Mouse (Mus musculus) adrenal gland, postnatal 10 days (tissue): ENCODE measurements around the gene Mcee. TPM values are rescaled to one million over a fixed set of nuclear protein-coding genes. Genes with fewer than 3 reads are reported as not detected.

Source experiments
- DNase-seq: peaks from one replicate; pipeline ENCODE4 v3.0.0; 2021; ENCODE audit warnings: mixed read lengths
- long read RNA-seq, 2 experiments: library from polyadenylated mRNA; stranded (forward); transcript quantifications; one replicate each; pipeline ENCODE4 v2.0.0; 2021
- total RNA-seq, 2 experiments: library from RNA; stranded (reverse); gene quantifications; 2 replicates each; pipeline ENCODE4 v1.2.3; 2021

Gene Mcee
- 100 to 1,000 TPM; 150 to 154 TPM for total RNA-seq
- long read RNA-seq, experiment 1, transcript Mcee-203 (3 exons, 532 nt), result minor isoform, 28 of 312 reads
- long read RNA-seq, experiment 1, transcript Mcee-201 (3 exons, 828 nt), result major isoform, 88 of 312 reads
- long read RNA-seq, experiment 1, transcript Mcee-204 (2 exons, 391 nt), result minor isoform, 20 of 312 reads
- long read RNA-seq, experiment 1, partial matches to known transcripts, result 162 of 312 reads
- long read RNA-seq, experiment 1, other reads (novel, unspliced or antisense), result 13 of 312 reads
- long read RNA-seq, experiment 2, transcript Mcee-203 (3 exons, 532 nt), result minor isoform, 28 of 388 reads
- long read RNA-seq, experiment 2, transcript Mcee-204 (2 exons, 391 nt), result minor isoform, 12 of 388 reads
- long read RNA-seq, experiment 2, transcript Mcee-201 (3 exons, 828 nt), result major isoform, 100 of 388 reads
- long read RNA-seq, experiment 2, partial matches to known transcripts, result 238 of 388 reads
- long read RNA-seq, experiment 2, other reads (novel, unspliced or antisense), result 8 of 388 reads

- peak; percentile 100 for DNase-seq
Observed at GRCm38 (mm10) chr7:64392122-64392818, at the start of gene Mcee, which contains the start of gene Mphosph10. Gene Mcee (plus strand): TSS chr7:64392607. Gene Mphosph10 (minus strand): TSS chr7:64392268.

GRCm38 (mm10) chr7:64347813-64348212, 44.6 kb upstream of the Mcee start:
- DNase-seq, result no peak

GRCm38 (mm10) chr7:64349147-64349861, 43.1 kb upstream of the Mcee start:
- peak; percentile 25 for DNase-seq

GRCm38 (mm10) chr7:64351087-64351486, 41.3 kb upstream of the Mcee start:
- DNase-seq, result peak; percentile 41

DNA sequence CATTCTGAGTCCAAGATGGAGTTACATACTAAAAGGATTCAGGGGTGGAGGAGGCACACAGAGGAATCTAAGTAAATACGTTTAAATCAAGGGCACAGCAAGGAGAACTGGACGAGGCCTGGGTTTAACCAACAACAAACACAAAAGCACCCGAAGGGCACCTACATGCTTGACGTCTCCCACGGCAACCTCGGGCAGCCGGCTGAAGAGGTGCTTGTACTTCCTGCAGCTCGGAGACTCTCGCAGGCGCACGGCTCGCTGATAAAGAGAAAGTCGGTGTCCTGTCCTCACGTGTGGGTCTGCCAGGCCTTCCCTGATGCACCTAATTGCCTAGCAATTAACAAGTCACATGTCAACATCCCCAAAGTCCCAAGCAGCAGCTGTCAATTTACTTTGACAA, 38.2 kb upstream of the Mcee start:
- no peak for DNase-seq

DNA sequence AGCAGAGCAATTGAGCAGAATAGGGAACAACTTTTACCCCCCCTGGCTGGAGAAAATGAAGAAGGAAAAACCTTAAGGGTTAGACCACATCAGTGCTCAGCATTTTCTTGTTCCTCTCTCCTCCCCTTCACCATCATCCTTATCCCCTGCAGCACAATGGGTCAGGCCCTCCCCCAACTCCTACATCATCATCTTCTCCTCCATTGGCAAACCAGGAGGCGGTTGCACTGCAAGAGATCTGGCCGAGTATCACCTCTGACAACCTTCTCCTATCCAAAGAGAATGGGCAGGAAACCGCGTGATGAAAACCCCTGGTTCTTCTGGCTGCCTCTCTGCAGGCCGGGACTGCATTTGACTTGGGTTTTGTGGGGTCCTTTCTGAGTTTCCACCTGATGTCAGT, 35.7 kb upstream of the Mcee start:
- DNase-seq, result no peak

DNA sequence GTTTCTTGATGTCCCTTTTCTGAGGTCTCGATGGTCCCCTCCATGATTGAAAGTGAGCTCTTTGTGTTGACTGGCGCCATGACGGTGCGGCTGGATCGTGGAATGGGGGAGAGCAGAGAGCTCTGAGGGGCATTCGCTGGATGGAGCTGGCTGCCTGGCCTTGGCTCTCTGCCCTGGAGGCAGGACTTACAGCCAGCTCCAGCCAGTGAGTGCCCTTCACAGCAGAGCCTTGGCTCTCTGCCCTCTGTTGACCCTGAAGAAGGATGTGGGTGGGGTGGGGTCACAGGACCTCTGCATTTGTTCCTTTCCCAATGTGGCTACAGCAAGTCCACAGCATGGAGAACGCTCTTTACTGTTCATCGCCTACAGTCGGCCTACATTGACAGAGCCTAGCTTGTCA, 35.0 kb upstream of the Mcee start:
- peak; percentile 84 for DNase-seq

GRCm38 (mm10) chr7:64358666-64359065, 33.7 kb upstream of the Mcee start:
- DNase-seq, result no peak

GRCm38 (mm10) chr7:64359943-64360585, 32.3 kb upstream of the Mcee start:
- DNase-seq, result no peak

DNA sequence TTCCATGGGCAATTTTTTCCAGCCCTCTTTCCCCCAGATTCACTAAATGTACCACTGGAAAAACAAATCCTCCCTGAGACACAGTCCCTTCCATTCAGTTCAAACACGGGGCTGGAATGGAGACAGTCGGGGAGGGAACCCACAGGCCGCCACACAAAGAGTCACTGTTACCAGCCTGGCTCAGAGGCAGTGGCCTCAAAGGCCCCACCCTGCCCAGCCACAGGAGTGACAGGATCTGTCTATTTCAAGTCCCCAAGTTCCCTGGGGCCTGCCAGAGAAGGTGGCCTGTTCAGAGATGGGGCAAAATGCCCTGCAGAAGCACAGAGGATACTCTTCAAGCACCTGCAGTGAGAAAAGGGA, 31.8 kb upstream of the Mcee start:
- DNase-seq, result no peak

GRCm38 (mm10) chr7:64365863-64366262, 26.5 kb upstream of the Mcee start:
- no peak for DNase-seq

- DNase-seq, result peak; percentile 52
Observed at GRCm38 (mm10) chr7:64369841-64370240, 22.6 kb upstream of the Mcee start.

DNA sequence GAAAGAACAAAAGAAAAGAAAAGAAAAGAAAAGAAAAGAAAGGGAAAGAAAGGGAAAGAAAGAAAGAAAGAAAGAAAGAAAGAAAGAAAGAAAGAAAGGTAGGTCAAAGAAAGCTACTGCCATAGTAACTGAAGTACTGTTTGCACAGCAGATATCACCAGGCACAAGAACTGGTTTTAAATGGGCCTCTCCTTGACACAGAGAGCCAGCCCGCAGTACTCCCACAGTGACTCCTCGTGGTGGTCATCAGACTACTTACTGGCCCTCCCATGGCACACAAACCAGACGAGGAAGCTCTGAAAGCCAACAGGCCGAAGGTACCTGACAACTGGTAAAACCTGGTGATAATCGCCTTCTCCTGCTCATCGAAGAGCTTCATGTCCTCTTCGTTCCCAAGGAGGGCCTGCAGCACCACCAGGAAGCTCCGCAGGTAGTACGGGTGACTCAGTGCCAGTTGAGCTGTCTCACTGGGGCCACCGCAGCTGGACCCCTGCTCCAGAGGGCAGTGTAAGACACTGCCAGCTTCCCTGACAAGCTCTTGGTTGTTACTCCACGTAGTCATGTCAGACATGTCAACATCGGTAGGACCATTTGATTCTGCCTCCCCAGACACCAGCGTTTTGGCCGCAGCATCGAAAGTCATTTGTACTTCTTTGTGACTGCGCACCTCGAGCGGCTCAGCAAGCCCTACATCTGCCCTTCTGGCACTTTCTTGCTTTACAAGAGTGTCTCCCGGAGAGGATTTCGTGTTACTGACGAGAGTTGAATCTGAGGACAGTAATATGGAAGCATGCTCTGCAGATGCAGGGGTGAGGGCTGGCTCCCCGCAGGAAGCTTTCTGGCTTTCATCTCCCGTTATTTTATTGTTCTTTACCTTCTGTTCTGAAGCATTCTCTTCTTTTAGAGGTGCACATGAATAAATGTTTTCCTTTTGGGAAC, 20.2 kb upstream of the Mcee start:
- no peak for DNase-seq

- no peak for DNase-seq
Observed at GRCm38 (mm10) chr7:64373147-64373829, 19.1 kb upstream of the Mcee start.

DNA sequence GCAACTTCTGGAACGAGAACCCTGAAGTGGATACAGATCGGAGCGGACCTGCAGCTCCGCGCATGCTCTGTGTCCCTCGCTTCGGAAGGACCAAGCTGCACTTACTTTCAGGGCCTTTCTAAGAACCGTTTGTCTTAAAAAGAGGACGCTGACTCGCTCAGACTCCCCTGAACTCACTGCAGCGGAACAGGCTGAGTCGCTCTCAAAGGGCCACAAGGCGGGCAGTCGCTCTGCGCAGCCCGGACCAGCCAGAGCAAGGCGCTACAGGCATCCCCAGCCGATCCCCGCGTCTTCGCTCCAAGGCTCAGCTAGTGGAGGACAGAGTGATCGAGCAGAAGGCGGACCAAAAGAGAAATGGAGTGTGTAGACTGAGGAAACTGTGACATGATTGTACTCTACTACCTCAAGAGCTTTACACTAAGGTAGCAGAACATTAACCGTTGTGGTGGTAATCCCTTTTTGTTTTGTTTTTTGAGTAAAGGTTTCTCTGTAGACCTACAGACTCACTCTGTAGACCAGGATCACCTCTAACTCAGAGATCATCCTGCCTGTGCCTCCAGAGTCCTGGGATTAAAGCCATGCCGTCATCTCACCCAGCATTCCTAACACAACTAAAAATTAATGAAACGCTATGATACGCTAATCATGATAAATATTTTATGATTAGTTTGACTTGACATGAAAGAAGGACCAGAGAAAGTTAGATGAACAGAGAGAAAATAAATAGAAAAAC, 18.4 kb upstream of the Mcee start, which contains the start of gene Fan1:
Gene Fan1, minus strand, starts transcription at position 266 of the 733 bp plus-strand sequence.
- DNase-seq, result peak; percentile 94

GRCm38 (mm10) chr7:64391479-64391878, 928 bp upstream of the Mcee start:
- no peak for DNase-seq

GRCm38 (mm10) chr7:64392819-64393151, 378 bp downstream of the Mcee start:
- DNase-seq, result no peak

- DNase-seq, result no peak
Observed at GRCm38 (mm10) chr7:64400725-64401124, 8.3 kb downstream of the Mcee start.

GRCm38 (mm10) chr7:64402452-64402851, 10.0 kb downstream of the Mcee start:
- no peak for DNase-seq

DNA sequence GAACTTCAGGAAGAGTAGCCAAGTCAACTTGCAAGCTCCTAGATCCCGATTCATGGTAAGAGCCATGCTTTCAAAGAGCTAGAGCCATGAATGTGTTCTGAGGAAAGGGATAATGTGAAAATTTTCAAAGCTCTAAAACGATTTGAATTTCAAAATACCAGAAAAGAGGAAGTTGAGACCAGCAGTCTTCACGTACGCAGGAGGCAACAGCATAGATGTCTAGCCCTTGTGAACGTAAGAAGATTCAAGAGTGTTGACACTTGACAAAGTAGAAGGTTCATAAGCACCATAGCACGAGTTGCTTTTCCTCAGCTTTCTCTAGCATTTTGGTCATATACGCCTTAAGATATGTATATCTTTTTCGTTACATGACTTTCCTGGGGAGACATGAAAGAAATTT, 11.6 kb downstream of the Mcee start:
- no peak for DNase-seq
